Mouse (Mus musculus): ENCODE results near the gene Galr3.
A peak's percentile ranks its signal among the peaks of the same experiment; 100 is the strongest.

Galr3 gene

GRCm38 (mm10) chr15:79052366-79052765, 10.7 kb downstream of the Galr3 start:
- no peak for DNase-seq (ENCODE audit: low spot score)

- DNase-seq (ENCODE audit: low spot score) = no peak
These were observed 14.9 kb downstream of the Galr3 start for GRCm38 (mm10) chr15:79056601-79057000.

DNA sequence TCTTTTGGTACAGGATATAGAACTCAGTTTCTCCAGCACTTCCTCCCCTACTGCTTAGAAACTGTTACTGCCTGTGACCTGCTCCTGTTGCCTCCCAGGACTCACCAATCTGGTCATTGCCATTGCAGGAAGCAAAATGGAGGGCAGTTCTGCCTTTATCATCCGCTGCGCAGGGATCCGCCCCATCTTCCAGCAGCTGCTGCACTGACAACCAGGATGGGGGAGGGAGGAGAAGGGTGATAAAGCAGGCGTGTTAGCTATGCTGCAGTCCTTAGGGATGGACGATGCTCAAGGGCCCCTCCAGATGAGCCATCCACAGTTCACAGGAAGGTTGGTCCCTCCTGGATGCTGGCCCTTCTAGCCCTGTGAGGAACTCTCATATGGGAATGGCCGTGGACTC, 16.2 kb downstream of the Galr3 start:
- DNase-seq (ENCODE audit: low spot score) = no peak

- no peak for DNase-seq (ENCODE audit: low spot score)
These were observed 19.3 kb downstream of the Galr3 start for GRCm38 (mm10) chr15:79060887-79061565.

- peak; percentile 98 for DNase-seq (ENCODE audit: low spot score)
These were observed 20.9 kb downstream of the Galr3 start, which contains the start of gene Ankrd54 for GRCm38 (mm10) chr15:79062376-79063159. Gene Ankrd54 (minus strand): TSS chr15:79062893.

DNA sequence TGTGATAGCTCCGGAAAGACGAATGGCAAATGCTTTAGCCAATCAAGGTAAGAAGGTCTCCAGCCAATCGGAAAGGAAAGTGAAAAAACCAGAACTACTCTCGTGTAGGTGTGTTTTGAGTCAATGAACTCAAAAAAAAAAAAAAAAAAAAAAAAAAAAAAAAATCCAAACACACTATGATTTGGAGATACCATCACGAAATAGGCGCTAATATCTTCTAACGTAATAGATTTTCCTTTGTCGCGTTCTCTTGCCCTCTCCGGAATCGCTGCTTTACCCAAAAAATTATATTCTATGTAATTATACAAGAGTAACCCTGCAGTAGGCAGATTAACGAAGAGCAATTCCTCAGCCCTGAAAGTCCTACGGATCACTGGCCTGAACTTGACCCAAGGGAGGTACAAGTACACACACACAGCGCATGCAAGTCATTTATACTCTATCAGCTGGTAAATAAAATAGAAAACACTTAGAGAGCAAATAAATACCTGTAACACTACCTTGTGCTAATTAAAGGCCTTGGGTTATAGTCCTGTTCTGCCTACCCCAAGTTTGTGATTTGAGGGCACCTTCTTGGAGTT, 21.6 kb downstream of the Galr3 start:
- DNase-seq (ENCODE audit: low spot score) = no peak

DNA sequence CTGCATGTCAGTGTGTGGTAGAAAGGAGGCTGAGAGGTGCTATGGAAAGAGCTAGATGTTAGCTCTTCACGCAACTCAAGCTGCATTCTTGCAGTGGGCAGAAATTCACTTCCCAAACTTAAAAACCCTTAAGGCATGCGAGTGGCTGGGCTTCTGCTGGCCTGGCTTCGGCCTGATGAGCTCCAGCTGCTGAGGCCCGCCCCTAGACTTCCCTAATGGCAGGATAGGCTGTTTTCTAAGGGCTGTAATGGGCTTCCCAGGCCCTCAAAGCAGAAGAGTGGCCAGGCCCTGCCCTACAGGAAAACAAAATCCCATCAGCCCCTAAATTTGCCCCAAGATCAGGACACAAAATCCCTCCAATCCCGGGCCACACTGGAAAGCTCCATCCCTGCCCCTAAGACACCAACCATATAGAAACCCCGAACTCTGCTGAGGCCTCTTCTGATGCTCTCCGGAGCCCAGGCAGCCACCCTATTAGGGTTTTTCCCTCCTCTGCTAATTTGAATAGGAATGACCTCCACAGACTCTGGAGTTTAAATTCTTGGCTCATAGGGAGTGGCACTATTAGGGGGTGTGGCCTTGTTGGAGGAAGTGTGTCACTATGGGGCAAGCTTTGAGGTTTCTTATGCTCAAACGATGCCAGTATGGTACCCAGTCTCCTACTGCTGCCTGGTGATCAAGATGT, 23.5 kb downstream of the Galr3 start:
- no peak for DNase-seq (ENCODE audit: low spot score)

DNA sequence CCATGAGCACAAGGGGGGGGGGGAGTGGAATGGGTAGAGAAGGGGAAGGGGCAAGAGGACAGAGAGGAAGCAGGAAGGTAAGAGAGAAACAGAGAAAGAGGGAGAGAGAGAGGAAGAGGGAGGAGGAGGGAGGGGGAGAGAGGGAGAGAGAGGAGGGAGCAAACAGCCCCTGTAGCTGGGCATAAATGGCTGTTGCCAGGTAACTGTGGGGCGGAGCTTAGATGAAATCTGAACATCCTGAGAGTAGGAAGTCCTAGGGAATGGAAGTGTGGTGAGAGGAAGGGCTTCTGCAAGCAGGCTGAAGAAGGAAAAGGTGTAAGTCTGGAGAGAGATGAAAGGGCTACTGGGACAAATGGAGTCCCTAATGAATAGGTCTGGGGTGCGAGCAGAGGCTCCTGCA, 24.6 kb downstream of the Galr3 start:
- DNase-seq (ENCODE audit: low spot score) = no peak

GRCm38 (mm10) chr15:79067631-79068030, 25.9 kb downstream of the Galr3 start:
- DNase-seq (ENCODE audit: low spot score) = no peak

- no peak for DNase-seq (ENCODE audit: low spot score)
These were observed 26.7 kb downstream of the Galr3 start for GRCm38 (mm10) chr15:79068416-79068815.

- DNase-seq (ENCODE audit: low spot score) = no peak
These were observed 29.7 kb downstream of the Galr3 start for GRCm38 (mm10) chr15:79071117-79072039.

DNA sequence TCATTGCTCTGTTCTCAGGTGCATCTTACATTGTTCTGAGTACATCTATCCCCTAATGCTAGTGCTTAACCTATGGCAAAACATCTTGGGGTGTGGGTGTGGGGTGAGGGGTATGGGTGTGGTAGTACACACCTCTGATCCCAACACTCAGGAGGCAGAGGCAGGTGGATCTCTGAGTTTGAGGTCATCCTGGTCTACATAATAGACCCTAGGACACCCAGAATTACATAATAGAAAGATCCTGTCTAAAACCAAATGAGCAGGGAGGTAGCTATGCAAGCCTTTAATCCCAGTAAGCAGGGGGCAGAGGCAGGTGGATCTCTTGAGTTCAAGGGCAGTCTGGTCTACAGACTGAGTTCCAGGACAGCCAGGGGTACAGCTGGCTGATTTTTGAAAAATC, 32.1 kb downstream of the Galr3 start:
- DNase-seq (ENCODE audit: low spot score) = no peak

DNA sequence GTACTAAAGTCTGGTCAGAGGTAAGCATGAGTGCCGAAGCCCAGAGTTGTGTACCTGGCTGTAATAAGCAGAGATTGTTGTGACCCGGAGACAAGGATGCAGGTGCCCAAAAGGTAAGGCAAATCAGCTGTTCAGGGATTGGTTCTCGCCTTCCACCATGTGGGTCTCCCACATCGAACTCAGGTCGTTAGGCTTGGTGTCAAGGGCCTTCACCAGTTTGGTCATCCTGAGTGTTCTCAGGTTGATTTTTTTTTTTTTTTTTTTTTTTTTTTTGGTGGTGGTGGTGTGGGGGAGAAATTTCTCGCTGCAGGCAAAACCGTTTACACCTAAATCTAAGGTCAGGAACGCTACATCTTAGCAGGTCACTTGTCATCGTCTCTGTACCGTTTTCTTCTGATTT, 32.8 kb downstream of the Galr3 start:
- DNase-seq (ENCODE audit: low spot score) = no peak

GRCm38 (mm10) chr15:79074913-79075532, 33.3 kb downstream of the Galr3 start, which contains the start of gene Eif3l:
Gene Eif3l (plus strand): TSS chr15:79075179.
- DNase-seq (ENCODE audit: low spot score) = no peak

- DNase-seq (ENCODE audit: low spot score) = no peak
These were observed 34.1 kb downstream of the Galr3 start for GRCm38 (mm10) chr15:79075658-79076365.

- DNase-seq (ENCODE audit: low spot score) = no peak
These were observed 37.9 kb downstream of the Galr3 start for GRCm38 (mm10) chr15:79079567-79079966.

DNA sequence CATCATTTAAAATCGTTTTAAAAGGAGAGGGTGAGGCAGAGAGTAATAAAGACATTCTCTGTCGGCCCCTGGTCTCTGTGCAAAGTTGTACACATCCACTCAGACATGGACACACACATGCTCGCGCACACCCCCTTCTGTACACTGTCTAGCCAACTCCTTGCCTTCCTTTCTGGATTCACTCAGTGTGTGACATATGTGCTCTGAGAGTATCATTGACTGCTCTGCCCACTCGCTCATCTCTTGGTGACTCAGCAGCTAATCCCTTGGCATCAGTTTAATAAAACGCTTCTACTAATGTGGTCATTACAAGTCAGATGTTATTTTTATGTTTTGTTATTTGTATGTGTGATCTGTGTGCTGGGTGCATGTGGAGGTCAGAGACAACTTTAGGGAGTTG, 50.6 kb downstream of the Galr3 start:
- DNase-seq (ENCODE audit: low spot score) = no peak

Data from layer of hippocampus, adult 9-10 months (tissue).